Mouse (Mus musculus): ENCODE measurements around the gene Asic2.

The Asic2 gene

GRCm38 (mm10) chr11:80858065-80858464 is 1110.2 kb downstream of the Asic2 start, which contains the start of gene Spaca3:
Gene Spaca3, plus strand, starts transcription at chr11:80858365.
- no peak for DNase-seq (ENCODE audit: low read depth, low spot score)

DNA sequence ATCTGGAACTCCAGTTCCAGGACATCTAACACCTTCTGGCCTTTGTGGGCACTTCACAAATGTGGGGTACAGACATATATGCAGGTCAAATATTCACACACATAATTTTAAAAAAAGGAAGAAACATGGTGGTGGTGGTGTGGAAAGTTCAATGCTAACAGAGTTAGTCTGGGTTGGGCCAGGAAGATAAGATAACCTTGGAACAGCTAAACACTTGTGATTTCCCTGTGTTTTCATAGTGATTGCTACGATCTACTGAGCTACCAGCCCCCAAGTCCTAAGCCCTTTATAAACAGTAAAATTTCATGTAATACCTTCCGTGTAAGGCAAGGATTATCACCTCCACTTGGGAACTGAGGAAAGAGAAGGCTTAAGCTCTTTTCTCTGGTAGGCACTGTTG is 1111.4 kb downstream of the Asic2 start:
- DNase-seq (ENCODE audit: low read depth, low spot score) = no peak

GRCm38 (mm10) chr11:80854908-80855307 is 1113.3 kb downstream of the Asic2 start:
- DNase-seq (ENCODE audit: low read depth, low spot score) = no peak

DNA sequence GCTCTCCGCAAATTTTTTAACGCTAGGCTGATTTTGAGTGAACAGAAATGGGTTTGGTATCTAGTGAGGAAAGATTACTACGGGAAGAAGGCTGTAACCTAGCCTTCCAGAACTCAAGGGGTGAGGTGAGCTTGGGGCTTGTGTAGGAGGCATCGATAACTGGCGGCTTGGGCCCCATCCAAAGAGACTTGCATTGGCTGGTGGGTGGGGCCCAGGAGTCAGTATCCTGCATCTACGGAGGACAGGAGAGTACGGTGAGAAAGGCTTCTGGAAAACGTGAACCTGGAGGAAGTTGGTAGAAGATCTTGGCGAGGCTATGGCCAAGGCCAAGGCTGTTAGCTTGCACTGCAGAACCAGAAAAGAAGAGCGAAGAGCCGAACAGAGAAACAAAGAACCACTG is 1113.8 kb downstream of the Asic2 start:
- no peak for DNase-seq (ENCODE audit: low read depth, low spot score)

GRCm38 (mm10) chr11:80853014-80853413 is 1115.2 kb downstream of the Asic2 start:
- DNase-seq (ENCODE audit: low read depth, low spot score) = no peak

DNA sequence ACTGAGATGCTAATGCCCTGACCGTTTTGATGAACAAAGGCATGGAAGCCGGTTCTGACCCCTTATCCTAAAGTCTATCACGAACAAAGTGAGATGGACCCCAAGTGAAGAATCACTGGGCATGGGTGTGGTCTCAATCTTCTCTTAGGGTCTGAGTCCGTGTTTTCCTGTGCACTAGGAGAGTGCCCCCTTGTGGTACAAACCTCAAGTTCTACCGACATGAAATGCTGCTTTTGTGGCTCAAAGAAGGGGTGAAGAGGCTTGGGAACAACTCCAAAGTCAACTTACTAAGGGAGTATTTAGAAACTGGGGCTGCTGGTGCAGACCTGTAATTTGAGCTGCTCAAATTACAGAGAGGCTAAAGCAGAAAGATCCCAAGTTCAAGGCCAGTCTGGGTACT is 1116.4 kb downstream of the Asic2 start:
- no peak for DNase-seq (ENCODE audit: low read depth, low spot score)

DNA sequence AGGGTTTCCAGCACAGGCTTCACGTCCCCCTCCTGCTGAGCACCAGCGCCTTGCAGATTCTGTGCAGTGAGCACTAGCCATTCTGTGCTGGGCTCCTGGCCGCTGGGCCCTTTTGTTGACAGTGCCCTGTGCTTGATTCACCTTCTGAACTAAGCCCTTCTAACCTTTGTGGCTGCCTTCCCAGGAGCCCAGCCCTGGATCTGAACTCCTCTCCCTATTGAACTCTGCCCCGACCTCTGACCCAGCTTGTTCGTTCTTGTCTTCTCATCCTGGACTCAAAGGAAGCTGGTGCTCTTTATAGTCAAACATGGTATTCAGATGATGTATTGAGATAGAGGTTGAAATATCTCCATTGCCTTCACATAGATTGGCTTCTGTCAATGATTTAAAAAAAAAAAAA is 1120.1 kb downstream of the Asic2 start:
- DNase-seq (ENCODE audit: low read depth, low spot score) = no peak

- no peak for DNase-seq (ENCODE audit: low read depth, low spot score)
Measured at GRCm38 (mm10) chr11:80846115-80846514, 1122.1 kb downstream of the Asic2 start.

DNA sequence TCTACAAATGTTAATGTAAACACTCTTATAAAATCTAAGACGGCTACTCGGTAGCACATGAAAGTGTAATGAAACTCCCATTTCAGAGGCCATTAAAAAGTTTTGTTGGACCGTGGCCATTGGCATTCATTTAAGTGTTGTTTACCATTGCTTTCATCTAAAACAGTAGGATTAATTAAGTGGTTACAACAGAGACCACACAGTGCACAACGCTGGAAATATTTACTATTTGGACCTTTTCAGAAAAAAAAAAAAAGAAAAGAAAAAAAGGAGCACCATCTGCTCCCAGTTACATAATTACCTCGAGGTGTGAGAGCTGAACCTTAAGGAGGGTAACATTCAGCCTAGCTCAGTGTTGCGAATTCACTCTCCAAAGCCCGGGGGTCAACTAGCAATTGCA is 1122.8 kb downstream of the Asic2 start:
- no peak for DNase-seq (ENCODE audit: low read depth, low spot score)

GRCm38 (mm10) chr11:80843435-80843834 is 1124.8 kb downstream of the Asic2 start:
- DNase-seq (ENCODE audit: low read depth, low spot score) = no peak

DNA sequence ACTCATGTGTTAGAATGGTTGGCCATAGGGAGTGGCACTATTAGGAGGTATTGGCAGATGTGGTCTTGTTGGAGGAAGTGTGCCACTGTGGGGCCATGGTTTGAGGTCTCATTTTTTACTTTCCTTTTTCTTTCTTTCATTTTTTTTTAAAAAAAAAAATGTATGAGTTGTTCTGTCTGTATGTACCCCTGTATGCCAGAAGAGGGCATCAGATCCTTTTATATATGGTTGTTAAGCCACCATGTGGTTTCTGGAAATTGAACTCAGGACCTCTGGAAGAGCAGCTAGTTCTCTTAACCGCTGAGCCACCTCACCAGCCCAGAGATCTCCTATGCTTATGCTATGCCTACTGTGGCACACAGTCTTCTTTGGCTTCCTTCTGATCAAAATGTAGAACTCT is 1129.5 kb downstream of the Asic2 start:
- no peak for DNase-seq (ENCODE audit: low read depth, low spot score)

- DNase-seq (ENCODE audit: low read depth, low spot score) = no peak
Measured at GRCm38 (mm10) chr11:80835841-80836240, 1132.4 kb downstream of the Asic2 start.

GRCm38 (mm10) chr11:80835395-80835794 is 1132.9 kb downstream of the Asic2 start:
- DNase-seq (ENCODE audit: low read depth, low spot score) = no peak
